Mouse (Mus musculus): ENCODE data around the gene Gm10376. TPM values are rescaled to one million over a fixed set of nuclear protein-coding genes. Genes with fewer than 3 reads are reported as not detected.
"Not testable (repeated sequence)": the region's sequence is repeated elsewhere in the genome, so short reads cannot be mapped to it uniquely, and the experiment has no call there.

The Gm10376 gene
- not detected in 2 replicates for polyA plus RNA-seq (2015; fragmentation: Nextera tagmentation; extraction: Ambion mirVana)

- not testable (repeated sequence) for H3K9ac ChIP-seq; H3K4me3 ChIP-seq (replicated peaks); ATAC-seq (ENCODE audit: insufficient number of reproducible peaks, low FRiP score, low TSS enrichment, low read depth); H3K9me3 ChIP-seq (replicated peaks); H3K27ac ChIP-seq (replicated peaks); H3K4me2 ChIP-seq (replicated peaks); H3K27me3 ChIP-seq; H3K36me3 ChIP-seq; H3K4me1 ChIP-seq
These were observed at the start of gene Gm10376 for GRCm38 (mm10) chr14:43015528-43015927. TSS of gene Gm10376 (minus strand) at chr14:43015628.

- not testable (repeated sequence) for ATAC-seq (ENCODE audit: insufficient number of reproducible peaks, low FRiP score, low TSS enrichment, low read depth); H3K27ac ChIP-seq (replicated peaks); H3K27me3 ChIP-seq; H3K4me1 ChIP-seq; H3K36me3 ChIP-seq; H3K9ac ChIP-seq; H3K9me3 ChIP-seq (replicated peaks); H3K4me2 ChIP-seq (replicated peaks); H3K4me3 ChIP-seq (replicated peaks)
- WGBS: 62% methylated on average over 4 of the region's 4 CpGs
These were observed 44.8 kb upstream of the Gm10376 start for GRCm38 (mm10) chr14:43060179-43060578.

- H3K9ac ChIP-seq; H3K27ac ChIP-seq (replicated peaks); H3K9me3 ChIP-seq (replicated peaks); H3K27me3 ChIP-seq; H3K4me2 ChIP-seq (replicated peaks); ATAC-seq (ENCODE audit: insufficient number of reproducible peaks, low FRiP score, low TSS enrichment, low read depth); H3K36me3 ChIP-seq; H3K4me1 ChIP-seq; H3K4me3 ChIP-seq (replicated peaks): not testable (repeated sequence)
- 72% methylated on average over 3 of the region's 3 CpGs for WGBS
These were observed 42.6 kb upstream of the Gm10376 start for GRCm38 (mm10) chr14:43058063-43058462.

GRCm38 (mm10) chr14:42993524-42993923 lies 21.9 kb downstream of the Gm10376 start, which contains the start of gene Gm8082:
TSS of gene Gm8082 (minus strand) at chr14:42993624.
- not testable (repeated sequence) for H3K4me2 ChIP-seq (replicated peaks); H3K36me3 ChIP-seq; H3K4me3 ChIP-seq (replicated peaks); H3K4me1 ChIP-seq; H3K27me3 ChIP-seq; H3K27ac ChIP-seq (replicated peaks); H3K9ac ChIP-seq; H3K9me3 ChIP-seq (replicated peaks); ATAC-seq (ENCODE audit: insufficient number of reproducible peaks, low FRiP score, low TSS enrichment, low read depth)
- no CpG with 5 or more reads among the region's 1 CpGs for WGBS

Other genes with a start within 250 kb of the Gm10376 start
- gene Gm3015, start 246.8 kb downstream of the Gm10376 start, polyA plus RNA-seq (2015; fragmentation: Nextera tagmentation; extraction: Ambion mirVana): not detected in 2 replicates
- not detected in 2 replicates for gene Gm10377, start 217.6 kb downstream of the Gm10376 start, polyA plus RNA-seq (2015; fragmentation: Nextera tagmentation; extraction: Ambion mirVana)
- not detected in 2 replicates for gene Gm21977, start 162.2 kb downstream of the Gm10376 start, polyA plus RNA-seq (2015; fragmentation: Nextera tagmentation; extraction: Ambion mirVana)
- gene Gm8082, start 22.0 kb downstream of the Gm10376 start, polyA plus RNA-seq (2015; fragmentation: Nextera tagmentation; extraction: Ambion mirVana): not detected in 2 replicates
- not detected in 2 replicates for gene Gm8094, start 61.0 kb upstream of the Gm10376 start, polyA plus RNA-seq (2015; fragmentation: Nextera tagmentation; extraction: Ambion mirVana)
- gene Gm8104, start 85.0 kb upstream of the Gm10376 start, polyA plus RNA-seq (2015; fragmentation: Nextera tagmentation; extraction: Ambion mirVana): not detected in 2 replicates
- not detected in 2 replicates for gene Gm7233, start 164.2 kb upstream of the Gm10376 start, polyA plus RNA-seq (2015; fragmentation: Nextera tagmentation; extraction: Ambion mirVana)
- not detected in 2 replicates for gene Gm8122, start 219.7 kb upstream of the Gm10376 start, polyA plus RNA-seq (2015; fragmentation: Nextera tagmentation; extraction: Ambion mirVana)
- not detected in 2 replicates for gene Gm8126, start 243.0 kb upstream of the Gm10376 start, polyA plus RNA-seq (2015; fragmentation: Nextera tagmentation; extraction: Ambion mirVana)

Measured in embryonic facial prominence, embryonic 15.5 days (tissue).